Mouse (Mus musculus): ENCODE data around the gene Aldh16a1. TPM values are rescaled to one million over a fixed set of nuclear protein-coding genes. Genes with fewer than 3 reads are reported as not detected.

The Aldh16a1 gene
- total and polyA plus RNA-seq, 3 experiments: 26.9 to 49.8 (median 45.1) TPM

- Histone ChIP-seq H3K27me3 (replicated peaks) (peaks cover 96% of the 10 kb centered on the region), H3K27ac (ENCODE audit: insufficient read depth, low read depth) (no peak overlapping the region), H3K4me3 (replicated peaks in 1 of 3; ENCODE audit: low read depth in 2 of 3, low read length in 2 of 3, poor library complexity in 1 of 3) (no peak overlapping the region), H3K4me2 (ENCODE audit: insufficient read depth, low read depth, poor library complexity, severe bottlenecking) (peak overlapping the region; percentile 56), H3K4me1 (ENCODE audit: control insufficient read depth in 1 of 2, insufficient read depth in 2 of 2) (peaks cover 0 to 10% of the 10 kb centered on the region in 2 experiments; a peak in 2 of 4 replicates), H3K79me2 (replicated peaks; ENCODE audit: control insufficient read depth, extremely low read depth, insufficient read depth, poor library complexity, severe bottlenecking) (no peaks in the 10 kb centered on the region), H3K36me3 (replicated peaks in 1 of 2; ENCODE audit: control insufficient read depth in 1 of 2, insufficient read depth in 1 of 2, low read length in 1 of 2) (no peaks in the 10 kb centered on the region), H3K9ac (ENCODE audit: insufficient read depth, low read depth) (no peak overlapping the region), H3K9me3 (replicated peaks; ENCODE audit: low read length) (peaks cover 2% of the 10 kb centered on the region)
- in situ Hi-C loops (cut with MboI; ENCODE audit: low pct_ligation_motif_present, low pct_unique_long_range_greater_than_20kb, low sequenced_read_pairs) (no loop called here), dilution Hi-C loops (cut with MboI; ENCODE audit: extremely low pct_ligation_motif_present, extremely low pct_unique_long_range_greater_than_20kb, low sequenced_read_pairs) (no loop called here)
- TF ChIP-seq MAX (IDR thresholded peaks at IDR 0.05; ENCODE audit: low read length): no peak
- no peak for TF ChIP-seq E2F4 (IDR thresholded peaks at IDR 0.05; ENCODE audit: insufficient replicate concordance, low read depth, low read length)
- no peak for TF ChIP-seq MAFK (IDR thresholded peaks at IDR 0.05; ENCODE audit: insufficient replicate concordance, low read length)
- no peak for TF ChIP-seq MEF2A (IDR thresholded peaks at IDR 0.05; ENCODE audit: borderline replicate concordance, low read depth, low read length)
- no peak for DNase-seq (ENCODE audit: extremely low read depth)
Measured at GRCm38 (mm10) chr7:45182606-45183005, 28.2 kb upstream of the Aldh16a1 start.

GRCm38 (mm10) chr7:45182199-45182601 lies 27.8 kb upstream of the Aldh16a1 start:
- no peak for TF ChIP-seq GABPA (IDR thresholded peaks at IDR 0.05; ENCODE audit: insufficient replicate concordance, low read depth, low read length)
- TF ChIP-seq POLR2A (IDR thresholded peaks at IDR 0.05; ENCODE audit: low read depth, low read length): peak; percentile 69
- peak; percentile 46; the same call in 1 of the 2 replicates for TF ChIP-seq MXI1 (IDR thresholded peaks at IDR 0.05; ENCODE audit: low read depth, low read length)
- peak; percentile 40; the same call in 1 of the 2 replicates for TF ChIP-seq TCF12 (IDR thresholded peaks at IDR 0.05; ENCODE audit: low read depth, low read length)
- no peak for TF ChIP-seq HCFC1 (IDR thresholded peaks at IDR 0.05; ENCODE audit: low read depth, low read length)
- TF ChIP-seq NRF1 (IDR thresholded peaks at IDR 0.05; ENCODE audit: low read depth, low read length): peak; percentile 76
- TF ChIP-seq RCOR1 (conservative IDR thresholded peaks at IDR 0.05; ENCODE audit: low read depth, low read length): peak; percentile 94
- TF ChIP-seq NELFE (IDR thresholded peaks at IDR 0.05; ENCODE audit: low read depth, low read length): peak; percentile 33; the same call in 1 of the 2 replicates
- TF ChIP-seq SIN3A (IDR thresholded peaks at IDR 0.05; ENCODE audit: low read length): peak; percentile 42; the same call in 1 of the 2 replicates
- peak; percentile 78 for TF ChIP-seq MAX (IDR thresholded peaks at IDR 0.05; ENCODE audit: low read length)
- TF ChIP-seq POLR2AphosphoS2 (IDR thresholded peaks at IDR 0.05; ENCODE audit: low read depth, low read length): no peak
- no peaks in the 10 kb centered on the region for H3K79me2 ChIP-seq (replicated peaks; ENCODE audit: control insufficient read depth, extremely low read depth, insufficient read depth, poor library complexity, severe bottlenecking)
- peaks cover 0 to 10% of the 10 kb centered on the region in 2 experiments; a peak in 2 of 4 replicates for H3K4me1 ChIP-seq (ENCODE audit: control insufficient read depth in 1 of 2, insufficient read depth in 2 of 2)
- H3K27ac ChIP-seq (ENCODE audit: insufficient read depth, low read depth): no peak overlapping the region
- no peaks in the 10 kb centered on the region for H3K36me3 ChIP-seq (replicated peaks in 1 of 2; ENCODE audit: control insufficient read depth in 1 of 2, insufficient read depth in 1 of 2, low read length in 1 of 2)
- H3K9ac ChIP-seq (ENCODE audit: insufficient read depth, low read depth): no peak overlapping the region
- peak overlapping the region; percentile 56 for H3K4me2 ChIP-seq (ENCODE audit: insufficient read depth, low read depth, poor library complexity, severe bottlenecking)
- peaks cover 2% of the 10 kb centered on the region for H3K9me3 ChIP-seq (replicated peaks; ENCODE audit: low read length)
- H3K4me3 ChIP-seq (replicated peaks in 1 of 3; ENCODE audit: low read depth in 2 of 3, low read length in 2 of 3, poor library complexity in 1 of 3): no peak overlapping the region
- in situ Hi-C loops (cut with MboI; ENCODE audit: low pct_ligation_motif_present, low pct_unique_long_range_greater_than_20kb, low sequenced_read_pairs): no loop called here
- H3K27me3 ChIP-seq (replicated peaks): peaks cover 97% of the 10 kb centered on the region
- peak; percentile 93 for DNase-seq (ENCODE audit: extremely low read depth)
- dilution Hi-C loops (cut with MboI; ENCODE audit: extremely low pct_ligation_motif_present, extremely low pct_unique_long_range_greater_than_20kb, low sequenced_read_pairs): no loop called here

Measured in CH12.LX (cell line).